Mouse (Mus musculus): Measurements from ENCODE around the gene Chkb.

DNA sequence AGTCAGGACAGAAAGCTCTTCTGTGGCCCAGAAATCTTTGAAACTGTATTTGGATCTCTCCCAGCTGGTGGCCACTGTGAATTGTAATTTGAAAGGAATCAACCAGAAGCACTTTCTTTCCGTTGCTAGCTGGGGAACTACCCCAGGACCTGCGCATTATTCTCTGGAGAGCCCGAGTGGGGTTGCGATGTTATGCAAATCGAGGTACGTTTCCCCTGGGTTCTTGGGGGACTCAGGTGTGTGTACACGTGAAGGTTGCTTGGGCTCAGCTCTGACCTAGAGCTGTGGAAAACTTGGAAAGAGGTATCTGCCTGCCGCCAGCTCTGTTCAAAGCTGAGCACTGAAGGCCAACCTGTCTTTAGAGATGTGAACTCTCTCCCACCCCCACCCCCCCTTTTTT, 48.1 kb upstream of the Chkb start:
- TF ChIP-seq CTCF (IDR thresholded peaks at IDR 0.05), result no peak
- TF ChIP-seq EP300 (IDR thresholded peaks at IDR 0.05), result no peak

Data from lung, postnatal 0 days (tissue).